Mouse (Mus musculus) liver, embryonic 14.5 days (tissue): ENCODE results near the gene Comtd1.

Source experiments
- CTCF ChIP-seq: IDR thresholded peaks from 2 replicates; pipeline ENCODE4 v1.5.1; 2016; ENCODE audit warnings: antibody characterized with exemption, low read depth, control low read depth
- EP300 ChIP-seq: IDR thresholded peaks from 2 replicates; pipeline ENCODE4 v1.6.1; 2016; ENCODE audit warnings: antibody characterized with exemption, low read depth

DNA sequence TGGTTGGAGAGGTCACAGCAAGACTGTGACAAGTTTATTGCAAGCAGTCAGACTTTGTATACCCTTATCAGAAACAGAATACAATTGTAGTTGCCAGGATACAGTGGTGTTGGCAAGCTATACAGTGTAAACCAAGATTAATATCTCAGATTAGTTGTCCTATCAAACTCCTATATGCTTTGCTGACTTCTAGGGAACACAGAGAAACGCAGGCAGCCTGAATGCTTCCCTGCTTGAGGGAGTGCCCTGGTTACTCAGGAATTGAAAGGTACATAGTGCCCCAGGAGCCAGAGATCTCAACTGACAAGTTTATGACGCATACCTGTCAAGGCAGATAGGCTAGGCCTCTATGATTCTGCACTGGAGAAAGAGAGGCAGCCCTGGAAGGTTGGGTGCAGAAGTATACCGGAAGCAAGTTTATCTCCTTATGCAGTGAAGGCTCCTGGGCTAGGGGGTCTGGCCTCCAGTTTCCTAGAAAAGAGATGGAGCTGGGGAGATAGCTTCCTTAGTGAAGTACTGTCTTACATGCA lies 42.1 kb downstream of the Comtd1 start:
- TF ChIP-seq CTCF (no peak), EP300 (no peak)
